Mouse (Mus musculus) embryonic fibroblast, embryonic 13.5 days (primary cell): ENCODE measurements around the gene Eif4e3.

Experiments used
- CTCF ChIP-seq: IDR thresholded peaks from 2 replicates; pipeline ENCODE4 v1.5.1; 2011; ENCODE audit warnings: mild to moderate bottlenecking, control low read depth, low read length, moderate library complexity, borderline replicate concordance; ENCODE audit not compliant: insufficient read depth
- POLR2A ChIP-seq: IDR thresholded peaks from 2 replicates; pipeline ENCODE4 v1.6.1; 2011; ENCODE audit warnings: low read depth, mild to moderate bottlenecking, control low read depth, low read length, moderate library complexity

DNA sequence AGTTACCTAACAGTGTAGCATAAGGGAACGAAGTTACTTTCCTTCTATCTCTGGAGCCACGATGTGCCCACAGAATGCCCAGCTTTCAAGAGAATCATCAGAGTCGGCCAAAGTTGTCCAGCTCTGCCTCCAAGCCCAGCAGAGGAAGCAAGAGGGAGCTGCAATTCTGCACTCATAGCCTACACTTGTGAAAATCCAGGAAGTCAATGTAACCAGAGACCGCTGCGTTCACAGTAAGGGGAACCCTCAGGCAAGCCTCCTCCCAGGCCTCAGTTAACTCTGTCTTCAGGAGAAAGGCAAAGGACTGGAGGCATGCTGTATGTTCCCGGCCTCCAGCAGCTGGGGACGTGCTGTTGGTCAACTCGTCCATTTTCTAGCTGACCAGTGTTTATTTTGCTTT is 719 bp upstream of the Eif4e3 start:
- TF ChIP-seq POLR2A (no peak), CTCF (no peak)
